Mouse (Mus musculus) E14TG2a.4 (cell line): ENCODE data around the gene Zfp990.
"Not testable (repeated sequence)": the region's sequence is repeated elsewhere in the genome, so short reads cannot be mapped to it uniquely, and the experiment has no call there.

Source experiments
- CTCF ChIP-seq: conservative IDR thresholded peaks from 2 replicates; pipeline ENCODE4 v1.5.1; 2014; ENCODE audit warnings: low read length
- NANOG ChIP-seq: IDR thresholded peaks from 2 replicates; pipeline ENCODE4 v1.6.1; 2014; ENCODE audit warnings: borderline replicate concordance, low read length, mixed read lengths

- TF ChIP-seq CTCF, NANOG: not testable (repeated sequence)
Observed at GRCm38 (mm10) chr4:145580333-145580732, 69.8 kb downstream of the Zfp990 start.
